Mouse (Mus musculus): ENCODE data around the gene Chtop.

Chtop gene

GRCm38 (mm10) chr3:90508950-90509746 is at the start of gene Chtop:
Gene Chtop (minus strand): TSS chr3:90509498.
- peak; percentile 99 for DNase-seq (ENCODE audit: low read depth, low spot score)

GRCm38 (mm10) chr3:90555954-90556353 is 46.7 kb upstream of the Chtop start:
- peak; percentile 84 for DNase-seq (ENCODE audit: low read depth, low spot score)

GRCm38 (mm10) chr3:90552231-90552630 is 42.9 kb upstream of the Chtop start:
- no peak for DNase-seq (ENCODE audit: low read depth, low spot score)

- no peak for DNase-seq (ENCODE audit: low read depth, low spot score)
Measured at GRCm38 (mm10) chr3:90550421-90550790, 41.1 kb upstream of the Chtop start.

GRCm38 (mm10) chr3:90549676-90550420 is 40.5 kb upstream of the Chtop start:
- no peak for DNase-seq (ENCODE audit: low read depth, low spot score)

GRCm38 (mm10) chr3:90540904-90541303 is 31.6 kb upstream of the Chtop start:
- DNase-seq (ENCODE audit: low read depth, low spot score), result peak; percentile 90

- no peak for DNase-seq (ENCODE audit: low read depth, low spot score)
Measured at GRCm38 (mm10) chr3:90537905-90538296, 28.6 kb upstream of the Chtop start.

GRCm38 (mm10) chr3:90537141-90537904 is 28.0 kb upstream of the Chtop start, which contains the start of gene S100a16:
Gene S100a16 (plus strand): TSS chr3:90537254.
- DNase-seq (ENCODE audit: low read depth, low spot score), result peak; percentile 87

GRCm38 (mm10) chr3:90535446-90535845 is 26.1 kb upstream of the Chtop start:
- DNase-seq (ENCODE audit: low read depth, low spot score), result no peak

- no peak for DNase-seq (ENCODE audit: low read depth, low spot score)
Measured at GRCm38 (mm10) chr3:90531713-90532112, 22.4 kb upstream of the Chtop start.

- no peak for DNase-seq (ENCODE audit: low read depth, low spot score)
Measured at GRCm38 (mm10) chr3:90527291-90527873, 18.1 kb upstream of the Chtop start.

GRCm38 (mm10) chr3:90526580-90526979 is 17.3 kb upstream of the Chtop start, which contains the start of gene S100a14:
Gene S100a14 (plus strand): TSS chr3:90526856.
- no peak for DNase-seq (ENCODE audit: low read depth, low spot score)

- no peak for DNase-seq (ENCODE audit: low read depth, low spot score)
Measured at GRCm38 (mm10) chr3:90526076-90526475, 16.8 kb upstream of the Chtop start.

- DNase-seq (ENCODE audit: low read depth, low spot score), result peak; percentile 87
Measured at GRCm38 (mm10) chr3:90525421-90525820, 16.1 kb upstream of the Chtop start.

- DNase-seq (ENCODE audit: low read depth, low spot score), result no peak
Measured at GRCm38 (mm10) chr3:90517711-90518110, 8.4 kb upstream of the Chtop start.

- no peak for DNase-seq (ENCODE audit: low read depth, low spot score)
Measured at GRCm38 (mm10) chr3:90515789-90516188, 6.5 kb upstream of the Chtop start.

- no peak for DNase-seq (ENCODE audit: low read depth, low spot score)
Measured at GRCm38 (mm10) chr3:90515242-90515641, 5.9 kb upstream of the Chtop start.

GRCm38 (mm10) chr3:90514691-90515090 is 5.4 kb upstream of the Chtop start:
- peak; percentile 44 for DNase-seq (ENCODE audit: low read depth, low spot score)

GRCm38 (mm10) chr3:90513796-90514590 is 4.7 kb upstream of the Chtop start, which contains the start of the genes S100a1 and S100a13:
Gene S100a1 (minus strand): TSS chr3:90514392.
Gene S100a13 (plus strand): TSS chr3:90514435.
- peak; percentile 72 for DNase-seq (ENCODE audit: low read depth, low spot score)

- no peak for DNase-seq (ENCODE audit: low read depth, low spot score)
Measured at GRCm38 (mm10) chr3:90512948-90513642, 3.8 kb upstream of the Chtop start.

Measured in brain, adult 2 months (tissue).